Mouse (Mus musculus): ENCODE measurements at regions not wholly inside any gene's neighbourhood (a gene's known extent, or its start where the extent isn't known, plus 50 kb on each side); places are given as distances from the start of the nearest gene placed in this dataset.

- TF ChIP-seq CTCF (IDR thresholded peaks at IDR 0.05; ENCODE audit: extremely low read depth, insufficient read depth, insufficient read length, insufficient replicate concordance) = no peak
- TF ChIP-seq POLR2A (IDR thresholded peaks at IDR 0.05; ENCODE audit: low read depth, low read length) = no peak
Observed at GRCm38 (mm10) chrX:139419867-139420266, 60.3 kb upstream of the D330045A20Rik start.
